Mouse (Mus musculus) monocyte, adult 5-6 weeks (primary cell): ENCODE measurements around the gene Trio. TPM values are rescaled to one million over a fixed set of nuclear protein-coding genes. Genes with fewer than 3 reads are reported as not detected.
A peak's percentile ranks its signal among the peaks of the same experiment; 100 is the strongest.

Source experiments
- ATAC-seq: fragments of 153-309, 156-312 bp; replicated peaks from 2 replicates; pipeline ENCODE4 v1.8.0; 2017; ENCODE audit warnings: mild to moderate bottlenecking; ENCODE audit not compliant: low TSS enrichment, insufficient number of reproducible peaks, severe bottlenecking, poor library complexity, low FRiP score
- total RNA-seq: library from RNA; stranded (forward); fragments of 200-1000, 200-491, 200-594 nt; gene quantifications from 3 replicates; pipeline ENCODE4 v1.2.3, GENCODE M21; 2017

The Trio gene
- total RNA-seq, 1 experiment from 2014 or later: 33.9 TPM

DNA sequence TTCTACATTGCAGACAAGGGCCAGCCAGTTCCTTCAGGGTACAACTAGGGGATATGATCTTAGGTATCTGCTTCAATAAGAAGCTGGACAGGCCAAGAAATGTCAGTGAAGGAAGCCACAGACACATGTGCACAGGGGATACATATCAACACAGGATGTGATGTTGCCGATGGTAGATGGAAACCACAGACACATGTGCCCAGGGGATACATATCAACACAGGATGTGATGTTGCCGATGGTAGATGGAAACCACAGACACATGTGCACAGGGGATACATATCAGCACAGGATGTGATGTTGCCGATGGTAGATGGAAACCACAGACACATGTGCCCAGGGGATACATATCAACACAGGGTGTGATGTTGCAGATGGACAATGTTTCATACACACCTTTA is 197.8 kb downstream of the Trio start:
- peak; percentile 83 for ATAC-seq

GRCm38 (mm10) chr15:27826886-27827285 is 198.8 kb downstream of the Trio start:
- ATAC-seq: no peak

DNA sequence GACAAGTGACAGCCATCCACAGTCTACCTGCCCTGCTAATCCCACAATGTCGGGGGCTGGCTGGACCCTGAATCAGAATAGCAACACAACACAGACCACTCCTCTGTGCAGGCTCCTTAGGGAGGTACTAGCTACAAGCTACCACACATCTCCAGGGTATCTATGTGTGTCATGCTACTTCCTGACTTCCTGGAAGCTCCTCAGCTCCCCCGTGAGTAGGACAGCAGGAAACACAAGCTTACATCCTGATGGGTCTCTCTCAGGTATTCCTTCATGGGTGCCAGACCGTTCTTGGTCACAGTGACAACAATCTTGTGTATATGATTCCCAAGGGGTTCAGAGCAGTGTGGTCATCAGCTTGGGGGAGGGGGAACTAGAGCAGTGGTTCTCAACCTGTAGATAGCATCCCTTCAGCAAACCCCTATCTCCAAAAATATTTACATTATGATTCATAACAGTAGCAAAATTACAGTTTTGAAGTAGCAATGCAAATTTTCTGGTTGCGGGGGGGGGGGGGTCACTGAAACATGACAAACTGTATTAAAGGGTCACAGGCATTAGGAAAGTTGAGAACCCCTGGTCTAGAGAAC is 199.5 kb downstream of the Trio start:
- no peak for ATAC-seq

DNA sequence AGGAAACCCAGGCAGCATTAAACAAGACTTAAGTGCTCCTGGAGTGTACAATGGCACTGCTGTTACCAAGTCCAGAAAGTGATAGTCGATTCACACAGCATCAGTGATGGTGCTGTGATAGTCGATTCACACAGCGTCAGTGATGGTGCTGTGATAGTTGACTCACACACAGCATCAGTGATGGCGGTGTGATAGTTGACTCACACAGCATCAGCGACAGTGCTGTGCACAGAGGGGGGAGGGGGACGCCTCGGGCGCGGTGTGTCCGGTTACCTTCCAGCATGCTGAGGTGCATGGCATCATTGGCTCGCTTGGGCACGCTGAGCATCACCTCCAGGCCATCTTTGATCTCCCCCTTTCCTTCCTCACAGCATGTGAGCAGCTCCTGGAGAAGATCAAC is 200.3 kb downstream of the Trio start:
- 0 out of 2 replicates have a peak, but pooled peaks have one; percentile 13 for ATAC-seq

DNA sequence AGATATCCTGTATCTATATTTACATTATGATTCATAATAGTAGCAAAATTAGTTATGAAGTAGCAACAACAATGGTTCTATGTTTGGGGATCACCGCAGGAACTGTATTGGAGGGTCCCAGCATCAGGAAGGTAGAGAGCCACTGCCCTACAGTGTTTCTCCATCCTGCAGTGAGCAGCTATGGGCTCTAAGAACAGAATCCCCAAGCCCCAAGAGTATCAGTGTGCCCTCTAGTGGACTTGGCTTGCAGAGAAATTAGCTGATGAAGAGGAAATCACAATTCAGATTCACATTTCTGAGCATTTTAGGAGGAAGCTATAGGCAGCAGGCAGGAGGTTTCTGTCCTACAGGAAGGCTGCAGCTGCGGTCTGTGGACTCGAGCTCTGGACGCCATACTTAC is 202.1 kb downstream of the Trio start:
- ATAC-seq: no peak

- no peak for ATAC-seq
Observed at GRCm38 (mm10) chr15:27822461-27822860, 203.2 kb downstream of the Trio start.

- ATAC-seq: no peak
Observed at GRCm38 (mm10) chr15:27821651-27822364, 203.8 kb downstream of the Trio start.

DNA sequence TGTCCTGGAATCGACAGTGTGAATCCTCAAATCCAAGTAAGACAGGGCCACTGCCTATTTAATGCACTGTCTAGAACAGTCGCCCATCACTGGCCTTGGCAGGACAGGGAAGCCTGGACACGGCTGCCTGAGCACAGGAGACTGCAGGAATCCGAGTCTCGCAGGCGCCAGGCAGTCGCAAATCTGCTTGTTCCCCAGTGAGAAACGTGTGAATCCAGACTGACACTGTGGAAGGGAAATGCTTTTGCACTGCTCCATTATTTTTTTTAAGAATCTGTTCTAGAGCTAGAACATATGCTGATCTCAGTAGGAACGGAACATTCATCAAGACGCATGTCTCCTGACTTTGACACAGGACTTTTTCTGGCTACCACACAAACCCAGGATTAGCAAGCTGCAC is 208.6 kb downstream of the Trio start:
- ATAC-seq: no peak

DNA sequence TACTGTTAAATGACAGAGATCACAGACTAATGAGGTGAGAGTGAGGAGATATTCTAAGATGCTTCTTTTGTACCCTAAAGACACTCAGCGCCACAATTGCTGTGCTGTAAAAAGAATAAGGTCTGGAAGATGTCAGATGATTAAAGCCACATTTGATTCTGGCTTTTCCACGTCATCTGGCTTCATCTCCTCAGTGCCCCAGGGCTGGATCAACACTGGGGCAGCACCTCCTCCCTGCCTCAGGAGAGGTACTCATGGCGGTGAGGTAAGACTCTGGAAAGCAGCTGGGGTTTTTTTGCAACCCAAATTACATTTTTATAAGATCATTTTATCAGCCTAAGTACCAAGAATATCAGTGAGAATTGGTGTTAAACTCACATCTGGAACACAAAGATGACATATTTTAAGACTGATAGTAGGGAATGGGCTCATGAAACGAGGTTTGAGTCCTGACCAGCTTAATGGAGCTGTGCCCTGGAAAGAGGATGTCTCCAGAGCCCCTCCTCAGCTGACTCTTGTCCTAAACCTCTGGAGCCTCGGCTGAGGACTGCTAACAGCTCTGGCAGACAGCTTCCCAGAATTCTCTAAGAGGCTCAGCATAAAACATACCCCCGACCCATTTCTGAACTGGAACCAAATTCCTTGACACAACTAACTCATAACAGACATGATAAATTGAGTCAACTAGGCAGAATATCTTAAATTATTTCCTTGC is 210.8 kb downstream of the Trio start:
- no peak for ATAC-seq

GRCm38 (mm10) chr15:27810793-27811488 is 214.7 kb downstream of the Trio start:
- ATAC-seq: no peak

DNA sequence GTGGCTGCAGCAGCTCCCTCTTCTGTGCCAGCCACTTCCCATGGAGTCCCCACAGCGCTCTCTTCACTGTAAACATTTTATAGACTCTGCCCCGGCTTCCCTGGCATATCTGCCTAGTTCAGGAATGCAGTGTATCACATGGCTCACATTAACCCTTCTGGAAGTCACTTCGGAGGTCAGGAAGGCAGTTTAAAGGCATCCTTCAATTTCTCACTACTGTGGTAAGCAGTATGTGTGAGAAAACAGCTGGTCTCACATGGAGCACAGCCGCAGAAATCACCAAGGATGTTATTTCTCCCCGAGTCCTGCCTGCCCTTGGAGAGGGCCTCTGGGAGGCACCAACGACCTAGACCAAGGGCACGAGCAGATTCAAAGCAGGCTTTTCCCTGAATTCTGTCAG is 215.4 kb downstream of the Trio start:
- ATAC-seq: no peak

DNA sequence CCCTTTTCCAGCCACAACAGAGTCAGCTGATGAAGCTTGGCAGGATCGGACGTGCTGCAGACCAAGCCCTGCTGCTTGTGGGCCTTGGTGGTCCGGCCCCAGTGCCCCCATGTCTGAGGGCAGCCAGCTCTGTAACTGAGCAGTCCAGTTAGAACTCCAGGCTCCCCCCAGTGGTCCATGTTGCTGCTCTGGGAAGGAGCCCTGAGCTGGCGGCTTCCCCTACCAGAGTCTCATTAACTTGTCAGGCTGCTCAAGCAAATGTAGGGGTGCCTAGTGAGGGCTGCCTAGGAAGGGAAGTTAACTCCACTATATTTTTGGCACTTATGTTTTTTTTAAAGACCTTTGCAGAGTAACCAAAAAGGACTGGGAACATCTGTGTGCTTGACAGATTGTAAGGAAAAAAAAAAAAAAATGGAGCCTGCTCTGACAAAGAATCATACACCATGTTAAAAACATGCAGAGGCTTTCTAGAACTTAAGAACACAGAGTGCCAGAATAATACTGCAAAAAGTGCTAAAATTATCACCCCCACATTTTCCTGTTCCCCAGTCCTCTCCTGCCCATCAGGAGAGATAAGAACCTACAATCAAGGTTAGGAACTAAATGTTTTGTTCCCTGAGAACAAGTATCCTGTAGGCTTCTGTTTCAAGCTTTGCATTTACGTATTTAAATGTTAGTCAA is 216.9 kb downstream of the Trio start:
- no peak for ATAC-seq

DNA sequence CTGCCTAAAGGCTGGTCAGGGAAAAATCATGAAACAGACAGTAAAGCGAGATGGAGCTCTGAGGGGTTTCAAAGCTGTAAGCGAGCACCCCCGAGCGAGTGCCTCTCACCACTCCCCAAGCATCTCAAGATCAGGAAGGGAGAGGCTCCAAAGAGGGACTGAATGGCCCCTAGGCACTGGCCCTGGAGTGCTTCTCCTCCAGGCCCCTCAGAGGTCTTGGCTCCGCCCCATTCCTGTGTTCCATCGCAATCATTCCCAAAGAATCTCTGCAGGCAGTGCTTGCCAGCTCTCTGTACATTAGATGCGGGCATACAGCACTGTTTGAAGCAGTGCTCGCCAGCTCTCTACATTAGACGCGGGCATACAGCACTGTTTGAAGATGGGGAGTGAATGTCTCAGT is 219.4 kb downstream of the Trio start:
- no peak for ATAC-seq

DNA sequence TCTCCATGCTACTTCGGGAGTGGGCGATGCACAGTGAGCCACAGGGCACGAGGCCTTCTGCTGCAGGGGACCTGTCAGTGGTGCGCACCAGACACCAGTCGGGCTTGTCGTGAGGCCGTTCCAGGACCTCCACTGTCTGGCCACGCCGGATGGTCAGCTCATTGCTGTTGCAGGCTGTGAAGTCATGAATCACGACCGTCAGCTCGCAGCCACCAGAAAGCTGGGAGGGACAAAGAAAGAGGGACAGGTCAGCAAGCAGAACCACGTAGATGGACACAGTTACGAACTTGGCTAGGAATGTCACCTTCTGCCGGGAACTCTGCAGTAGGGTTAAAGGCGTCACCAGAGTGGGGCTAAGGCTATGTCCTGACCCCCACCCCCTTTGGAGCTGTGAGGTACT is 220.0 kb downstream of the Trio start:
- no peak for ATAC-seq

DNA sequence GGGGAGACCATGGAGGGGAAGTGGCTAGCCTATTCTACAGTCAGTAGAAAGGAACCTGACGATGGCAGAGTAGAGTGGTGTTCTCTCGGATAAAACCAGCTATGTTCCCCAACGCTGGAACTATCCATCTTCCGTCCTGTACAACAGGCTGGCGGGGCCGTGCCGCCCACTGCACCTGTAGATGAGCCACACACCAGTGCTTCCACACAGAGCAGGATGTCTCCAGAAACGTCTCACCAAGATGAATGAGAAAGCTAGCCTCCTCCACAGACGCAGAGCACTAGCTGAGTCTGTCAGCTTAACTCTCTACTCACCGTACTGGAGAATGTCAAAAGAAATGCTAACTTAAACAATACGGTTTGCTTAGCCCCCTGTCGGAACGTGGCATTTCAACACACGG is 221.2 kb downstream of the Trio start:
- no peak for ATAC-seq

DNA sequence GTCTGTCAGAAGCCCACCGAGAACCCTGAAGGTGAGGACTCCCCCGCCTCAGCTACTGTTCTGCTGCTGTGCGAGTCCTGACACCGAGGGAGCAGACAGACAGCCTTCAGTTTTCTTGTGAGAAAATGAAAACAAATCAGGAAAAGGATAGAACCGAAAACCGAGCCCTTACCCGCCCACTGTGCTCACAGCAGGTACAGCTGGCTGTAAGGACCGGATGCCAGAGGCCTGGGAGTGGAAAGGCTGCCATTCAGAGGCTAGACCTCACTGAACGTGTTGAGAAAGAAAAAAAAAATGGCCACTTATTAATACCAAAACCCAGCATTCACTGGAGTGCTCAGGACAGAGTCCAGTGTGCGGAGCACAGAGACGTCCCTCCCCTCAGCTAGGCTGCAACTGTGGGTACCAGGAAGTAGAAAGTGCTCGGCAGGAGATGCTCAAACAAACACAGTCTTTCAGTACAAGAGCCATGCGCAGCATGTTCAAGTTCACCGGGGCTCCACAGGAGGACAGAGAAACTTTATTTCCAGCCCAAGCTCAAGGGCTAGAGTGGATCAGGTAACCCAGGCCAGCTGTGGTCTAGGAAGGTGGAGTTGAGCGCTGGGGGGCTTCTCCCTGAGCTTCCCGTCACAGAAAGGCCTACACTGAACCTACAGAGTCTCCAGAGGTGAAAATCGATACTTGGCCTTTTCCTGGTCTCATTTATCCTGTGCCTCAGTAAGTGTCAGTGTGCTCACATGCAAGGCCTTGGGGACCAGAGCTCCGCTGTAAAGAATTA is 221.9 kb downstream of the Trio start:
- no peak for ATAC-seq

GRCm38 (mm10) chr15:27802243-27802642 is 223.4 kb downstream of the Trio start:
- ATAC-seq: no peak

DNA sequence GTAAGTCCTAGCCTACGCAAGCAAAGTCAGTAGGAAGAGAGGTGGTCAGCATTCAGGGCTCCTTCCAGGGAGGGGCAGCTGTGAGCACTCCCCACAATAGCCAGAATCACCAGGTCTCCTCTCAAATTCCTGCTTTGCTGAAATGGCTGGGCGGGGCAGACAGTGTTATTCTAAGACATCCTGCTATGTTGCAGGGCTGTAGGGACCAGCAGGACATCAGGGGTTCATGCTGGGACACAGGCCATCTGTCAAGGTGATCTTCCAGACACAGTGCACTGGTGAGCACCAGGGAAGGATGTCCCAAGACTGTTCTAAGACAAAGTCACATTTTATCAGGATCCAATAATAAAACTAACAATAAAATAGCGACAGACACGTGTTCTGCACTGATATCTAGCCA is 224.5 kb downstream of the Trio start:
- ATAC-seq: no peak
